Mouse (Mus musculus) kidney, embryonic 14.5 days (tissue): Measurements from ENCODE around the gene Bdp1. TPM values are rescaled to one million over a fixed set of nuclear protein-coding genes. Genes with fewer than 3 reads are reported as not detected.
"Not testable (repeated sequence)": the region's sequence is repeated elsewhere in the genome, so short reads cannot be mapped to it uniquely, and the experiment has no call there.

Experiments used
- ATAC-seq: fragments of 200-750 bp; cut with Nextera tagmentation; 2 replicates; pipeline ENCODE4 v1.8.0; 2017; ENCODE audit warnings: moderate number of reproducible peaks, mild to moderate bottlenecking, moderate TSS enrichment, moderate library complexity; ENCODE audit not compliant: low FRiP score, low TSS enrichment
- H3K27ac ChIP-seq: fragments of 300-500 bp; sonication (generic); 2 replicates; pipeline ENCODE4 v1.5.1; 2014; ENCODE audit warnings: low read depth, mild to moderate bottlenecking, low read length, moderate library complexity, mixed read lengths
- H3K27me3 ChIP-seq: fragments of 300-500 bp; sonication (generic); 2 replicates; pipeline ENCODE4 v1.6.1; 2014; ENCODE audit warnings: mild to moderate bottlenecking, low read length; ENCODE audit not compliant: control insufficient read depth, insufficient read depth
- H3K36me3 ChIP-seq: fragments of 300-500 bp; sonication (generic); 2 replicates; pipeline ENCODE4 v1.6.1; 2014; ENCODE audit warnings: low read length, mixed read lengths; ENCODE audit not compliant: control insufficient read depth, insufficient read depth
- H3K4me1 ChIP-seq: fragments of 300-500 bp; sonication (generic); 2 replicates; pipeline ENCODE4 v1.6.1; 2014; ENCODE audit warnings: low read length, mixed read lengths; ENCODE audit not compliant: control insufficient read depth, insufficient read depth
- H3K4me2 ChIP-seq: fragments of 300-500 bp; sonication (generic); replicated peaks from 2 replicates; pipeline ENCODE4 v1.6.1; 2014; ENCODE audit warnings: low read depth, mild to moderate bottlenecking, low read length
- H3K4me3 ChIP-seq: fragments of 300-500 bp; sonication (generic); 2 replicates; pipeline ENCODE4 v1.5.1; 2014; ENCODE audit warnings: mild to moderate bottlenecking, low read length
- H3K9ac ChIP-seq: fragments of 300-500 bp; sonication (generic); 2 replicates; pipeline ENCODE4 v1.6.1; 2014; ENCODE audit warnings: low read depth, mild to moderate bottlenecking, low read length, moderate library complexity
- H3K9me3 ChIP-seq: fragments of 300-500 bp; sonication (generic); 2 replicates; pipeline ENCODE4 v1.6.1; 2016; ENCODE audit warnings: low read length; ENCODE audit not compliant: control insufficient read depth
- WGBS: fragments of 180-500 bp; shearing (Covaris S2); extraction: QIAGEN DNeasy Blood & Tissue Kit; methylation state at CpG from one replicate; pipeline ENCODE4 v1.1.7; 2014; 5-methylcytosine and 5-hydroxymethylcytosine counted together
- polyA plus RNA-seq: library from polyadenylated mRNA; unstranded; fragments of >200 nt; fragmentation: Nextera tagmentation; extraction: Ambion mirVana; gene quantifications from 2 replicates; pipeline ENCODE4 v1.2.1, GENCODE M21; 2014

Bdp1 gene
- polyA plus RNA-seq, 1 experiment from 2014 or later, result 35.2 TPM

GRCm38 (mm10) chr13:100103052-100103658 lies 715 bp downstream of the Bdp1 start:
- 4% methylated on average over 15 of the region's 15 CpGs for WGBS
- H3K4me2 ChIP-seq, result peak overlapping the region; percentile 76
- no peak; the same call in 1 of the 2 replicates for ATAC-seq

GRCm38 (mm10) chr13:100098808-100099207 lies 5.1 kb downstream of the Bdp1 start:
- Histone ChIP-seq H3K4me1 (peaks cover 11% of the 10 kb centered on the region; the same call in 1 of the 2 replicates), H3K9ac (no peak overlapping the region), H3K4me2 (no peak overlapping the region), H3K4me3 (no peak overlapping the region), H3K27ac (no peak overlapping the region), H3K9me3 (no peaks in the 10 kb centered on the region), H3K36me3 (peaks cover 48% of the 10 kb centered on the region), H3K27me3 (no peaks in the 10 kb centered on the region)
- 93% methylated on average over 6 of the region's 6 CpGs for WGBS
- ATAC-seq, result no peak

More at GRCm38 (mm10) chr13:100103052-100103658, 715 bp downstream of the Bdp1 start:
- Histone ChIP-seq H3K4me1 (peaks cover 11% of the 10 kb centered on the region; the same call in 1 of the 2 replicates), H3K27me3 (no peaks in the 10 kb centered on the region), H3K4me3 (peak overlapping the region; percentile 99), H3K27ac (peak overlapping the region; percentile 88), H3K36me3 (peaks cover 9% of the 10 kb centered on the region), H3K9me3 (no peaks in the 10 kb centered on the region), H3K9ac (peak overlapping the region; percentile 91)

GRCm38 (mm10) chr13:100071473-100071872 lies 32.4 kb downstream of the Bdp1 start:
- Histone ChIP-seq H3K4me3 (no peak overlapping the region), H3K27me3 (no peaks in the 10 kb centered on the region), H3K9ac (no peak overlapping the region), H3K4me2 (no peak overlapping the region), H3K27ac (no peak overlapping the region), H3K36me3 (peaks cover 81% of the 10 kb centered on the region), H3K4me1 (no peaks in the 10 kb centered on the region), H3K9me3 (no peaks in the 10 kb centered on the region)
- 91% methylated on average over 8 of the region's 8 CpGs for WGBS
- no peak for ATAC-seq

- H3K4me3 ChIP-seq, result no peak overlapping the region
- peaks cover 75% of the 10 kb centered on the region for H3K36me3 ChIP-seq
- no peak for ATAC-seq
- H3K27ac ChIP-seq, result no peak overlapping the region
- H3K27me3 ChIP-seq, result no peaks in the 10 kb centered on the region
- no peaks in the 10 kb centered on the region for H3K4me1 ChIP-seq
- H3K9me3 ChIP-seq, result no peaks in the 10 kb centered on the region
- no peak overlapping the region for H3K9ac ChIP-seq
- no peak overlapping the region for H3K4me2 ChIP-seq
- WGBS, result 89% methylated on average over 6 of the region's 6 CpGs
Measured at GRCm38 (mm10) chr13:100067821-100068220, 36.0 kb downstream of the Bdp1 start.

- no peak overlapping the region for H3K27ac ChIP-seq
- no peaks in the 10 kb centered on the region for H3K4me1 ChIP-seq
- no peak for ATAC-seq
- no peak overlapping the region for H3K4me3 ChIP-seq
- no peak overlapping the region for H3K4me2 ChIP-seq
- no peaks in the 10 kb centered on the region for H3K27me3 ChIP-seq
- peaks cover 79% of the 10 kb centered on the region for H3K36me3 ChIP-seq
- H3K9ac ChIP-seq, result no peak overlapping the region
- H3K9me3 ChIP-seq, result no peaks in the 10 kb centered on the region
- 97% methylated on average over 3 of the region's 3 CpGs for WGBS
Measured at GRCm38 (mm10) chr13:100063936-100064335, 39.9 kb downstream of the Bdp1 start.

GRCm38 (mm10) chr13:100057738-100058137 lies 46.1 kb downstream of the Bdp1 start:
- H3K4me1 ChIP-seq, H3K4me3 ChIP-seq, H3K4me2 ChIP-seq, H3K9me3 ChIP-seq, ATAC-seq, H3K27ac ChIP-seq, H3K27me3 ChIP-seq, H3K9ac ChIP-seq: not testable (repeated sequence)
- H3K36me3 ChIP-seq, result peaks cover 84% of the 10 kb centered on the region
- WGBS, result 90% methylated on average over 8 of the region's 8 CpGs

GRCm38 (mm10) chr13:100026013-100026412 lies 77.9 kb downstream of the Bdp1 start:
- H3K36me3 ChIP-seq, result peaks cover 73% of the 10 kb centered on the region
- H3K27ac ChIP-seq, result no peak overlapping the region
- no peak overlapping the region for H3K4me2 ChIP-seq
- no peak overlapping the region for H3K9ac ChIP-seq
- 93% methylated on average over 6 of the region's 6 CpGs for WGBS
- H3K4me3 ChIP-seq, result no peak overlapping the region
- no peaks in the 10 kb centered on the region for H3K27me3 ChIP-seq
- H3K9me3 ChIP-seq, result no peaks in the 10 kb centered on the region
- H3K4me1 ChIP-seq, result no peaks in the 10 kb centered on the region
- ATAC-seq, result no peak

GRCm38 (mm10) chr13:100016891-100017290 lies 87.0 kb downstream of the Bdp1 start:
- Histone ChIP-seq H3K27me3 (no peaks in the 10 kb centered on the region), H3K36me3 (peaks cover 12% of the 10 kb centered on the region), H3K9me3 (no peaks in the 10 kb centered on the region), H3K9ac (no peak overlapping the region), H3K27ac (no peak overlapping the region), H3K4me3 (no peak overlapping the region), H3K4me2 (no peak overlapping the region), H3K4me1 (peaks cover 6% of the 10 kb centered on the region; the same call in 1 of the 2 replicates)
- no peak for ATAC-seq
- 87% methylated on average over 9 of the region's 9 CpGs for WGBS

GRCm38 (mm10) chr13:100015937-100016336 lies 87.9 kb downstream of the Bdp1 start:
- peaks cover 6% of the 10 kb centered on the region; the same call in 1 of the 2 replicates for H3K4me1 ChIP-seq
- peaks cover 9% of the 10 kb centered on the region for H3K36me3 ChIP-seq
- peak overlapping the region; percentile 54 for H3K9ac ChIP-seq
- 0 out of 2 replicates have a peak overlapping the region, but pooled peaks have one; percentile 8 for H3K27ac ChIP-seq
- peak; percentile 8; the same call in 1 of the 2 replicates for ATAC-seq
- H3K4me2 ChIP-seq, result peak overlapping the region; percentile 69
- H3K9me3 ChIP-seq, result no peaks in the 10 kb centered on the region
- H3K27me3 ChIP-seq, result no peaks in the 10 kb centered on the region
- H3K4me3 ChIP-seq, result peak overlapping the region; percentile 45
- 12% methylated on average over 8 of the region's 8 CpGs for WGBS
